ENCODE assay signal across 9 mouse cellular contexts in the genomic region with DNA sequence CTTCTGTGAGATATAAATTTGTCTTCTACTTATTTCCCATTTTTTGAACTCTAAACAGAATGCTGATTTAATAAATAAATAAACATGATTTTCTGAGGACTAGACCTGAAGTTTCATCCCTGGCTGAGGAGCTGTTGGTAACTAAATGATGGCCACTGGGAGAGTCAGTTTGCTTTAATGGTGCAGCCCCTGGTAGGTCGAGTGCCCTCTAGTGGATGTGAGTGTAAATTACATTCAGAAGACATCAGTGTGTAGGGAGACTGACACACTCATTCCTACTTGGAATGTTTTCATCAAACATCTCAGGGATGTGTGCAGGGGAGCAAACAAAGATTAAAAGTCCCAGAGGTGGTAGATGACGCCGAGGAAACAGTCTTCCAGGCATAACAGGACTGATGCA.
DNase-seq lines count a peak whose midpoint lies in the region; ATAC-seq and TF ChIP-seq lines count a peak whose summit lies in the region.
"Had no signal": no experiment of that assay in that cellular context is flagged by ENCODE, and none has a peak within 500 bp of the region (broad histone marks: within the 10 kb centered on the region; RNA-seq: fewer than 3 reads in every experiment).

No protein-coding gene starts in this region.

- no peaks in the 10 kb centered on the region for H3K36me3 ChIP-seq in forebrain, embryonic 16.5 days (ENCODE audit: control insufficient read depth, insufficient read depth)
- H3K36me3 ChIP-seq: midbrain, embryonic 12.5 days had no signal

- TF ChIP-seq POLR2A in brain, embryonic 14.5 days (IDR thresholded peaks at IDR 0.05; ENCODE audit: borderline replicate concordance, extremely low read depth, insufficient read depth, insufficient read length, poor library complexity, severe bottlenecking), result no peak

- no peak overlapping the region for H3K9ac ChIP-seq in forebrain, embryonic 16.5 days (replicated peaks; ENCODE audit: low read depth, low read length)
- H3K9ac ChIP-seq: midbrain, embryonic 12.5 days had no signal

- peak; percentile 69 for TF ChIP-seq CTCF in left cerebral cortex, adult 2 months (IDR thresholded peaks at IDR 0.05)
- peak; percentile 54; the same call in 1 of the 2 replicates for TF ChIP-seq CTCF in brain, embryonic 14.5 days (IDR thresholded peaks at IDR 0.05; ENCODE audit: borderline replicate concordance, extremely low read depth, insufficient read depth, insufficient read length)

- no peak overlapping the region for H3K4me2 ChIP-seq in forebrain, embryonic 16.5 days (ENCODE audit: low read length)
- H3K4me2 ChIP-seq: midbrain, embryonic 12.5 days had no signal

- peak; percentile 53 for DNase-seq in CD4-positive, CD25-positive, alpha-beta regulatory T cell, adult 2 months (ENCODE audit: low read depth, low spot score)
- no peak for DNase-seq in left cerebral cortex, adult 2 months (ENCODE audit: extremely low spot score in 1 of 2, low spot score in 2 of 2)
- no peak for DNase-seq in left cerebral cortex, postnatal 4 days
- peak; percentile 15 for DNase-seq in brain, embryonic 14.5 days (ENCODE audit: low read depth)
- peak; percentile 36 for DNase-seq in mesoderm, embryonic 11.5 days (ENCODE audit: low read depth, low spot score)
- no peak for DNase-seq in urinary bladder, postnatal 10 days (ENCODE audit: low spot score)

- H3K9me3 ChIP-seq in forebrain, embryonic 16.5 days (ENCODE audit: control insufficient read depth, low read length), result no peaks in the 10 kb centered on the region
- H3K9me3 ChIP-seq: midbrain, embryonic 12.5 days had no signal

- WGBS in forebrain, embryonic 16.5 days, result 49% methylated on average over 3 of the region's 3 CpGs

- H3K4me1 ChIP-seq in forebrain, embryonic 16.5 days (replicated peaks; ENCODE audit: control insufficient read depth, insufficient read depth, low read length), result no peaks in the 10 kb centered on the region
- H3K4me1 ChIP-seq: midbrain, embryonic 12.5 days had no signal

- no peak for ATAC-seq in CD4-positive, CD25-positive, alpha-beta regulatory T cell, adult 4 months
- no peak for ATAC-seq in forebrain, embryonic 16.5 days

- no peaks in the 10 kb centered on the region for H3K27me3 ChIP-seq in forebrain, embryonic 16.5 days (replicated peaks; ENCODE audit: control insufficient read depth, insufficient read depth, low read length)
- H3K27me3 ChIP-seq: midbrain, embryonic 12.5 days had no signal

- no peak overlapping the region for H3K27ac ChIP-seq in left cerebral cortex, adult 2 months
- H3K27ac ChIP-seq in forebrain, embryonic 16.5 days (ENCODE audit: low read length), result no peak overlapping the region
- H3K27ac ChIP-seq: midbrain, embryonic 12.5 days had no signal

- intact Hi-C loops in left cerebral cortex, adult 2 months (cut with DNase I), result no loop called here
- intact Hi-C loops in left cerebral cortex, postnatal 4 days (cut with DNase I), result no loop called here

- H3K4me3 ChIP-seq in left cerebral cortex, adult 2 months, result no peak overlapping the region
- no peak overlapping the region for H3K4me3 ChIP-seq in forebrain, embryonic 16.5 days (replicated peaks; ENCODE audit: low read length)
- H3K4me3 ChIP-seq: midbrain, embryonic 12.5 days had no signal

Comparison
In these comparisons a context has a peak if more than half of its experiments do, and no peak if none do; other contexts are left out.
1. DNase-seq: peak in CD4-positive, CD25-positive, alpha-beta regulatory T cell, adult 2 months (single experiment), brain, embryonic 14.5 days (single experiment) and mesoderm, embryonic 11.5 days (single experiment); none in left cerebral cortex, adult 2 months (0 of 2), left cerebral cortex, postnatal 4 days (single experiment) and urinary bladder, postnatal 10 days (single experiment).